Mouse (Mus musculus): ENCODE measurements around the gene Fam166b. TPM values are rescaled to one million over a fixed set of nuclear protein-coding genes. Genes with fewer than 3 reads are reported as not detected.

The Fam166b gene
- polyA plus RNA-seq, 2 experiments = not detected

DNA sequence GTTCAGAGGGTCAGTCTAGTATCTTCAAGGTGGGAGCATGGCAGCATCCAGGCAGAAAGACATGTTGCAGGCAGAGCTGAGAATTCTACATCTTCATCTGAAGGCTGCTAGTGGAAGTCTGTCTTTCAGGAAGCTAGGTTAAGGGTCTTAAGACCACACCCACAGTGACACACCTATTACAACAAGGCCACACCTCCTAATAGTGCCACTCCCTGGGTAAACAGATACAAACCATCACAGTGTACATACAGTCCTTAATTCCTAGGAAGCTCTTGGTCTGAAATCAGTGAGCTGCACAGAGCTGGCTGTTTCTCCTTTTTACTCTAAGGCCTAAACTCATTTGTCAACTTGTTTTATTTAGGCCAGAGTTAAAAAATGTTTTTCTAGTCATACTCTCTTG lies 42.0 kb downstream of the Fam166b start:
- no peaks in the 10 kb centered on the region for H3K9me3 ChIP-seq (ENCODE audit: control insufficient read depth, low read length)
- no peak for ATAC-seq (ENCODE audit: insufficient read depth)

DNA sequence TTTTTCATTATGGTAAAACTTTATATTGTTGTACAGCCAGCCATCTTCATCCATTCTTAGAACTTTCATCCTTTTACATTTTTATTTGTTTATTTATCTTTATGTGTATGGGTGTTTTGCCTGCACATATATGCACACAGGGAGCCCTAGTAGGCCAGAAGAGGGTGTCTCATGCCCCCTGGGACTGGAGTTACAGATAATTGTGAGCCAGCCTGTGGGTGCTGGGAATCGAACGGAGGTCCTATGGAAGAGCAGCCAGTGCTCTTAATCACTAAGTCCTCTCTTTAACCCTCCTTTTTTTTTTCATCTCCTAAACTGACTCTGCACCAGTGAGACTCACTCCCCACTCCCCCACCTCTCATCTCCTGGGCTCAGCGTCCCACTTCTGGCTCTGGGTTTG lies 44.4 kb downstream of the Fam166b start:
- no peak overlapping the region for H3K27ac ChIP-seq
- ATAC-seq (ENCODE audit: insufficient read depth) = no peak
- H3K9me3 ChIP-seq (ENCODE audit: control insufficient read depth, low read length) = no peaks in the 10 kb centered on the region

More for the DNA sequence above, 42.0 kb downstream of the Fam166b start:
- H3K4me2 ChIP-seq (ENCODE audit: low read depth) = no peak overlapping the region
- H3K36me3 ChIP-seq (replicated peaks; ENCODE audit: control insufficient read depth, insufficient read depth, low read depth) = no peaks in the 10 kb centered on the region
- H3K9ac ChIP-seq (replicated peaks) = no peak overlapping the region
- no peak for TF ChIP-seq CTCF (IDR thresholded peaks at IDR 0.05; ENCODE audit: low read depth)
- TF ChIP-seq EP300 (IDR thresholded peaks at IDR 0.05; ENCODE audit: low read depth) = no peak
- H3K4me1 ChIP-seq (replicated peaks; ENCODE audit: control insufficient read depth in 2 of 2, insufficient read depth in 2 of 2, low read length in 1 of 2) = peaks cover 0 to 8% of the 10 kb centered on the region in 2 experiments; a peak in 2 of 4 replicates
- no peak overlapping the region for H3K27ac ChIP-seq
- H3K27me3 ChIP-seq (ENCODE audit: control insufficient read depth, insufficient read depth, low read length) = peaks cover 2% of the 10 kb centered on the region
- DNase-seq (ENCODE audit: low read depth in 3 of 3, low spot score in 3 of 3) = no peak
- no peak overlapping the region for H3K4me3 ChIP-seq (ENCODE audit: insufficient read depth in 1 of 2, low read depth in 2 of 2, low read length in 2 of 2)

DNA sequence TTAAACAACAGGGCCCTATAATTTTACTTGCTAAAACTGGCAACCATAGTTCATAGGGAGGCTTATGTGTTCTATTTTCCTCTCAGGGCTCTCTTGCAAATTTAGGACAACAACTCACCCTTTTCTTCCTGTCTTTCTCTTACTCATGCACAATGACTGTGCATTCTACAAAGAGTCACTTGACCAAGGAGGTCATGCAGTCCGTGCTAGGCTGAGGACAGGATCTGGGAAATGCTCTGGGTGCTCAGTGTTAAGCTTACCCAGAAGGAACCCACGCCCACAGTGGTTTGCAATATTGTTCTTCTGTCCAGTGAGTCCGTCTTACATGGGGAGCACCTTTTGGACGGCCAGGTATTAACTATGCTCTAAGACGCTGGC lies 44.9 kb downstream of the Fam166b start:
- 51% methylated on average over 5 of the region's 5 CpGs for WGBS (ENCODE audit: insufficient replicate concordance)
- no peak overlapping the region for H3K4me3 ChIP-seq (ENCODE audit: insufficient read depth in 1 of 2, low read depth in 2 of 2, low read length in 2 of 2)
- H3K9me3 ChIP-seq (ENCODE audit: control insufficient read depth, low read length) = no peaks in the 10 kb centered on the region
- peaks cover 0 to 5% of the 10 kb centered on the region in 2 experiments; a peak in 1 of 4 replicates for H3K4me1 ChIP-seq (replicated peaks; ENCODE audit: control insufficient read depth in 2 of 2, insufficient read depth in 2 of 2, low read length in 1 of 2)
- H3K9ac ChIP-seq (replicated peaks) = no peak overlapping the region
- H3K36me3 ChIP-seq (replicated peaks; ENCODE audit: control insufficient read depth, insufficient read depth, low read depth) = no peaks in the 10 kb centered on the region
- TF ChIP-seq CTCF (IDR thresholded peaks at IDR 0.05; ENCODE audit: low read depth) (no peak), EP300 (IDR thresholded peaks at IDR 0.05; ENCODE audit: low read depth) (no peak)
- ATAC-seq (ENCODE audit: insufficient read depth) (no peak), DNase-seq (ENCODE audit: low read depth in 3 of 3, low spot score in 3 of 3) (no peak)
- H3K4me2 ChIP-seq (ENCODE audit: low read depth) = no peak overlapping the region
- H3K27me3 ChIP-seq (ENCODE audit: control insufficient read depth, insufficient read depth, low read length) = peaks cover 14% of the 10 kb centered on the region
- H3K27ac ChIP-seq = no peak overlapping the region

More for the DNA sequence above, 44.4 kb downstream of the Fam166b start:
- H3K27me3 ChIP-seq (ENCODE audit: control insufficient read depth, insufficient read depth, low read length) = peaks cover 14% of the 10 kb centered on the region
- H3K36me3 ChIP-seq (replicated peaks; ENCODE audit: control insufficient read depth, insufficient read depth, low read depth) = no peaks in the 10 kb centered on the region
- H3K4me2 ChIP-seq (ENCODE audit: low read depth) = no peak overlapping the region
- no peak for DNase-seq (ENCODE audit: low read depth in 3 of 3, low spot score in 3 of 3)
- no peak overlapping the region for H3K4me3 ChIP-seq (ENCODE audit: insufficient read depth in 1 of 2, low read depth in 2 of 2, low read length in 2 of 2)
- H3K4me1 ChIP-seq (replicated peaks; ENCODE audit: control insufficient read depth in 2 of 2, insufficient read depth in 2 of 2, low read length in 1 of 2) = peaks cover 0 to 6% of the 10 kb centered on the region in 2 experiments; a peak in 2 of 4 replicates
- TF ChIP-seq CTCF (IDR thresholded peaks at IDR 0.05; ENCODE audit: low read depth) = no peak
- TF ChIP-seq EP300 (IDR thresholded peaks at IDR 0.05; ENCODE audit: low read depth) = no peak
- WGBS (ENCODE audit: insufficient replicate concordance) = 69% methylated on average over 3 of the region's 3 CpGs
- H3K9ac ChIP-seq (replicated peaks) = no peak overlapping the region

DNA sequence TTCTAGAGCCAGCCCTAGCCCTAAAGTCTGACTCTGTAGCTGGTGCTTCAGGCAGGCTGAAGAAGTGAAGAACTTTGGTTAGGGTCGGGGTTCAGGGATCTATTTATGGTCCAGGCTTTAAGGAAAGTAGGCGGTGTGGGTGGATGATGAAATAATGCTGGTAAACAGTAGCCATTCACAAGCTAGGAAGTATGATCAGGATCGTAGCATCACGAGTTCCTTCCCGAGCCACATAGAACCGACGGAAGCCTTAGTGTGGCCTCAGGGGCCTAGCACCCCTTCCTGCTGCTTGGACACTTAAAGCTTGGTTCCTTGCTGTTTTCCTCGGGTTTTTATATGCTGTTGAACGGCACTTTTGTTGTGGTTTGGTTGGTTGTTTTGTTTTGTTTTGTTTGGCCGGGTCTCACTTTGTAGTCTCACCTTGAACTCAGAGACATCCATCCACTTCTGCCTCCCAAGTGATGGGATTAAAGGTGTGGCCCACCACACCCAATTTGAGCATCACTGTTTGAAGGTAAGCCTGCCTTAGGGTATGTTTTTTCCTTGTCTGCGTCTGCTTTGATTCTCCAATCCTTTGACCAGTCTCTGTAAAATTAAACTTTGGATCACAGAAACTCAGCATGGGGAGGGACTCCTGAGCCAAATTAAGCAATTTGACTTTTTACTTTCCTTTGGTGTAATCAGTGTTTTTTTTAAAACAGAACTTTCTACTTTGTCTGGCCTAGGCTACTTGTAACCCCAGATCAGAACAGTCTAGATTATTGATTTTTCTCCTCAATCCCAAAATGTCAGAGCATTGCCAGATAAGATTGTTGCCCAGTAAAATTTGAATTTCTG lies 45.5 kb downstream of the Fam166b start:
- TF ChIP-seq CTCF (IDR thresholded peaks at IDR 0.05; ENCODE audit: low read depth) (no peak), EP300 (IDR thresholded peaks at IDR 0.05; ENCODE audit: low read depth) (no peak)
- H3K27ac ChIP-seq = no peak overlapping the region
- H3K27me3 ChIP-seq (ENCODE audit: control insufficient read depth, insufficient read depth, low read length) = peaks cover 14% of the 10 kb centered on the region
- H3K4me1 ChIP-seq (replicated peaks; ENCODE audit: control insufficient read depth in 2 of 2, insufficient read depth in 2 of 2, low read length in 1 of 2) = peaks cover 0 to 5% of the 10 kb centered on the region in 2 experiments; a peak in 1 of 4 replicates
- no peaks in the 10 kb centered on the region for H3K9me3 ChIP-seq (ENCODE audit: control insufficient read depth, low read length)
- no peak for ATAC-seq (ENCODE audit: insufficient read depth)
- DNase-seq (ENCODE audit: low read depth in 3 of 3, low spot score in 3 of 3) = no peak
- no peak overlapping the region for H3K9ac ChIP-seq (replicated peaks)
- H3K4me2 ChIP-seq (ENCODE audit: low read depth) = no peak overlapping the region
- WGBS (ENCODE audit: insufficient replicate concordance) = 44% methylated on average over 11 of the region's 11 CpGs
- no peak overlapping the region for H3K4me3 ChIP-seq (ENCODE audit: insufficient read depth in 1 of 2, low read depth in 2 of 2, low read length in 2 of 2)
- no peaks in the 10 kb centered on the region for H3K36me3 ChIP-seq (replicated peaks; ENCODE audit: control insufficient read depth, insufficient read depth, low read depth)

DNA sequence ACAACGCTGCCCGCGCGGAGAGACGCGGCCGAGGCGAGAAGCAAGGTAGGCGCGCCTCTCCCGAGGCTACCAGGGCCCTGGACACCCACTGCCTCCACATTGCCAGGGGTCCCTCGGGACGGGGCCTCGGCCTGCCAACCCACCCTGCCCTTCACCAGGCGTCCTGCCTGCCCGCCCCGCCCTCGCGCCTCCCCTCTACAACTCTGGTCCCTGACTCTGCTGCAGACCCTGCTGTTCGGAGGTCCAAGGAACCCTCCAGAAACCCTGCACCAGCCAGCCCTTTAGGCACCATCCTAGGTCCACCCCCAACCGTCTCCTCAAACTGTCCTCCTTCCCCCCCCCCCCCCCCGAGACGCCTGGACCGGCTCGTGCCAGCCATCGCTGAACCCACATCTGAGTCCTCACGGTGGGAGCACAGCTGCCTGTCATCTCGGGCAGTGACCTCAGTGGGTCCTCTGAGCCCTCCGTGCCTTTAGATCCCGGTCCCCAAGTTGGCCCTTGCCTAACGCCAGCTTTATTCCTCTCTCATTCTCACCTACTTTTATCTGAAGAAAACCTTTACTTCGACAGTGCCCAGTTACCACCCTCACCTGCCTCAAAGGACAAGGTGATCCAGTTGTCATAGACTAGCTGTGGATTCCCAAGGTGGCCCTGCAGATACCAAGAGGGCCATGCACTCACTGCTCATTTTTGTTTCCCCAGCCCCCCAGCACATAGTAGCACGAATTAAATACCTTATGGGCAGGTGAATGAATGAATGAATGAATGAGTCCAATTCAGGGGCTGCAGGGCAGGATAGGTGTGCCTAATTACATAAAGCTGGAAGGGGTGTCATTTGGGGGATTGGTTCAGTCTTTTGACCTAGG lies 46.5 kb downstream of the Fam166b start:
- ATAC-seq (ENCODE audit: insufficient read depth) (0 out of 2 replicates have a peak, but pooled peaks have one; percentile 26), DNase-seq (ENCODE audit: low read depth in 3 of 3, low spot score in 3 of 3) (no peak)
- Histone ChIP-seq H3K27ac (no peak overlapping the region), H3K36me3 (replicated peaks; ENCODE audit: control insufficient read depth, insufficient read depth, low read depth) (no peaks in the 10 kb centered on the region), H3K27me3 (ENCODE audit: control insufficient read depth, insufficient read depth, low read length) (peaks cover 14% of the 10 kb centered on the region), H3K9me3 (ENCODE audit: control insufficient read depth, low read length) (no peaks in the 10 kb centered on the region), H3K4me2 (ENCODE audit: low read depth) (peak overlapping the region; percentile 61), H3K4me1 (replicated peaks; ENCODE audit: control insufficient read depth in 2 of 2, insufficient read depth in 2 of 2, low read length in 1 of 2) (peaks cover 0 to 5% of the 10 kb centered on the region in 2 experiments; a peak in 1 of 4 replicates), H3K4me3 (ENCODE audit: insufficient read depth in 1 of 2, low read depth in 2 of 2, low read length in 2 of 2) (peak overlapping the region; percentile 49 to 51), H3K9ac (replicated peaks) (no peak overlapping the region)
- 9% methylated on average over 26 of the region's 33 CpGs for WGBS (ENCODE audit: insufficient replicate concordance)
- no peak for TF ChIP-seq EP300 (IDR thresholded peaks at IDR 0.05; ENCODE audit: low read depth)
- TF ChIP-seq CTCF (IDR thresholded peaks at IDR 0.05; ENCODE audit: low read depth) = no peak
